Mouse (Mus musculus): ENCODE measurements at regions not wholly inside any gene's neighbourhood (a gene's known extent, or its start where the extent isn't known, plus 50 kb on each side); places are given as distances from the start of the nearest gene placed in this dataset.

DNA sequence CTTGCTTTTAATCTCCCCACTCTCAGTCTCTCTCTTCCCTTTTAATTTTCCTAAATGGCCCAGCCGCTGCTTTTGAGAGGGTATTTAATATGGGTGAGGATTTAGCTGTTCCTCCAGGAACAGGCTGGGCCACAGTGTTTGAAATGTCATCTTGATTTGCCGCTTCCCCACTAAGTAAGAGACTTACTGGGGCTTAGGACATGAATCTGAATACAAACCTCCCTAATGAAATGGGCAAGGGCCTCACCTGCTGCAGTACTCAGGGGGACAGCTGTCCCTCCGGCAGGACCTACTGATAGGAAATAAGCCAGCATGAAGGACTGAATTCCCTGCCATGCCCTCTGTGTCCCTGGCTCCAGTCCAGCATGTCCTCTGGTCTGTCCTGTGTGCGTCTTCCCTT is 50.6 kb upstream of the Prr23a1 start:
- no peak for DNase-seq (ENCODE audit: low spot score)

DNA sequence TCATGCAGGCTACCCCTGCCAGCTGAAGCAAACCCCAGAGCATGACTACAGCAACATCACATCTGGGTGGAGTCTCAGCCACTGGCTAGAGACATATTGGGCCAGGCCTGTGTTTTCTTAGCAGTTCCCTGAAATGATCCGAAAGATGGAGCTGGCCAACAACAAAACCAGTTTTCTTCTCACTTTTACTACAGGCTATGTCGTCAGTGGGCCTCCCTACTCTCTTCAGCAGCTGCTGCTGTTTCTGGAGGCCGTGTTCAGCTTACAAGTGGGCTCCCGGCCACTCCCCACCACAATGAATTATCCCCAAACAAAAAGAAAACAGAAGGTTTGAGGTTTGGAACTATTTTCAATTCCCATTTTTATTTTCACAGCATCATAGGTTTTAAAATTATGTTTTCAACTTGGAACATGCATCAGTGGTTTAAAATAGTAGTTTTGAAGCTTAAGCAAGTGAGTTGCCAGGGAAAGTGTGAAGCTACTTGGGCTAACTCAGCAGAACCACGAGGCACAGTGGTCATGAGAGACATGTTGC is 68.6 kb upstream of the Prr23a1 start:
- DNase-seq (ENCODE audit: low spot score) = no peak

DNA sequence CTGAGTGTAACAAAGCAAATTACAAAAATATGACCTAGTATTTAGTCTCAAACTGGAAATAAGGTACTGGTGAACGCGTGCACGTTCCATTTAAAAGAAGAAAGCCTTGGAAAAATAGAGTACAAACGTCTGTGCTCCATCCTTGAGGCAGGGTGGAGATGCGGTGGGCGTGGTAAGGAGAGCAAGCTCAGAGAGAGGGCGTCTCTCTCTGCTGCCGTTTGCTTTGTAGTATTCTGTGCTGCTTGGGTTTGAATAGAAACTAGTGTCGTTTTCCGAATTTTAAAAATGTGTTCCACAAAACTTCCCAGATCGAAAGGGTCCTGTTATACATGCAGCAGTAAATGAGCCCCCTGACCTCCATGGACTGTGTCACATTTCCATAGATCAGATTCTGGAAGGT is 69.1 kb upstream of the Prr23a1 start:
- no peak for DNase-seq (ENCODE audit: low spot score)

DNA sequence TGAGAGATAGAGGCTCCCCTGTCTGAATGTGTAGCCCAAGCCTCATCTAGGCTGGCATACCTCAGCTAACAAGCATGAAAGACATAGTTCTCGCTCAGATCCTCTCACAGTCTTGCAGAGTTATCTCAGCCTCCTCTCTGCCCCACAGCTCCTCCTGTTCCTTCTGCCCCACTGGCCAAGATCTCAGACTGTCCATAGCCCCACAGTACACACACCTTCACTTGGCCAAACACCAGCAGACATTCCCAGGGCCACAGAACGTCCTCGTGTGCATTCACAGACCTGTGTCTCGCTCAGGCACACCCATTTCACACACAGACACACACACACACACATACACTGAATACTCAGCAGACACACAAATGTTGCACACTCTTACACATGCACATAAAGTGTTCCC is 87.5 kb upstream of the Prr23a1 start:
- DNase-seq (ENCODE audit: low spot score) = no peak

DNA sequence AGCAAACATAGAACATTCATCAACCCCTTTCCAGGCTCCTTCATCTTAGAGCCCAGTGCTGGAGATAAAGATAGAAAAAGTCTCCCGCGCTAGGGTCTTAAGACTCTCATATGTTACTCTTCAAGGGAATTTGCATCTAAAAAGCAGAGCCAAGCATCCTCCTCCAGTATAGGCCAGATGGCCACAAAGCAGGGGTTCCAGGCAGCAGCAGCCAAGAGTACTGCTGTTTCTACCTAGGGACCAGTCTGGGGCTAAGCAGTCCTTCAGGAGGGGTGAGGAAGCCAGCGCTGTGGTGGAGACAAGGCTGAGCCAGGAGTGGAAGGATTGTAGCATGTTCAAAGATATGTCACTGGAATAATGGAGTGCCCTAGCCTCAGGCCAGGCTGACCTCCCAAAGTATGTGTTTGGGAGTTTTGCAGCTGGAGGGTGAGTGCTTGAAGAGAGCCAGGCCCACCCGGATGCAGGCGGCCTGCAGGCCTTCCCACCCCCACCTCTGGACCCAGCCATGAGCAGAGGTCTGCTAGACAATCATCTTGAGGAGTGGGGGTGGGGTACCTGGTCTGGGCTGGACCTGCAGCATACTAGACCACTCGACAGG is 88.8 kb upstream of the Prr23a1 start:
- no peak for DNase-seq (ENCODE audit: low spot score)

DNA sequence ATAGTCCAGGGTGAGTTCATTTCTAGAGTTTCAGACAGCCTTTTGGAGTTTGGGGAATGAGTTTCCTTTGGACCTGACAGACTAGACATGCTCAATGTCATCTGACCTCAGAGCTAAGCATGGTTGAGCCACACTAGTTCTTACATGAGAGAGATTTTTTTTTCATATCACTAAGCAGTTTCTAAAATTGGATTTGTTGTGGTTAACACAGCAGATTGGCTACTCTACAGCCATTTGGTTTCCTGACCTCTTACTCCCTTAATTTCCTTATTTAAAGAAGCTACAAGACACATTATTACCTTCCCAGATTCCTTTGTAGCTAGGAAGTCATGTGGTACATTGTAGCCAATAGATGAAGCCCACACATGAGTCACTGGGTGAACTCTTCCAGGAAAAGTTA is 98.5 kb upstream of the Prr23a1 start:
- DNase-seq (ENCODE audit: low spot score) = no peak

DNA sequence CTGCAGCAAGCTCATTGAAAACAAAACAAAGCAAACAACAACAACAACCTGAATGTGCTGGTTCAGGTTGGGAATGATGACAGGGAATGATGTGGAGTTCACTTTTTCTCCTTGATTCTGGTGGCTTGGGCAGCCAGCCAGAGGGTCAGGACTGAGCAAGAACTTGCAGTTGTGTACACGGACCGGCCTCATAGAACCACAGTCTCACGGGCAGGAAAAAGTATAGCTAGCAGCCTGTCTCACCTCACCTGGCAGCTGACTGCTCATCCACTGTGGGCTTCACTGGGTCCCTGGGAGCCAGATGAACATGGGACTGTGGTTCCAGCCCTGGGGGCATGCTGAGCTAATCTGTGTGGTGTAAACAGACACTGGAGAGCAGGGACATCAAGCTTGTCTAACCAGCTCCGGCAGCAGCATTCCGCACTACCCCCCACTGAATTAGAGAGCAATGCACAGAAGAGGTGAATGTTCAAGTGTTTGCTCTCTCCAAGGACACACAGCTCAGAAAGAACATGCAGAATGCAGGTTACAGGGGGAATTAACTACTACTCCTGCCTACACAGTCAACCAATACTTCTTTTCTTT is 114.9 kb upstream of the Prr23a1 start:
- DNase-seq (ENCODE audit: low spot score) = peak; percentile 55

DNA sequence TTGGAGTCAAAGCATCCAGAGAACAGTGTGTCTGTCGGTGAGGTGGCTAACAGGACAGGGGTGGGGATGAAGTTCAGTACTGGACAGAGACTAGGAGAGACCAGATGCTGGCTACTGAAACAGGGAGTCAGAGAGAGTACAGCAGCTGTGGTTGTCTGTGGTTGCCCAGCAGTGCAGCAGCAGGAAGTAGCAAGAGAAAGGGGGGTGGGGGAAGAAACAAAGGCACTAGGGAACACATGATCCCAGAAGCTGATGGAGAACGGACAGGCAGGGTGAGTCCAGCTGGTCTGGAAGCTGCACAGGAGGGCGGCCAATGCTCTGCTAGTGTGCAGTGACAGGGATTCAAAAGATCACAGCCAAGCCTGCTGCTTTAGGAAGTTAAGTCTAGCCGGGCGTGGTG is 115.7 kb upstream of the Prr23a1 start:
- no peak for DNase-seq (ENCODE audit: low spot score)

DNA sequence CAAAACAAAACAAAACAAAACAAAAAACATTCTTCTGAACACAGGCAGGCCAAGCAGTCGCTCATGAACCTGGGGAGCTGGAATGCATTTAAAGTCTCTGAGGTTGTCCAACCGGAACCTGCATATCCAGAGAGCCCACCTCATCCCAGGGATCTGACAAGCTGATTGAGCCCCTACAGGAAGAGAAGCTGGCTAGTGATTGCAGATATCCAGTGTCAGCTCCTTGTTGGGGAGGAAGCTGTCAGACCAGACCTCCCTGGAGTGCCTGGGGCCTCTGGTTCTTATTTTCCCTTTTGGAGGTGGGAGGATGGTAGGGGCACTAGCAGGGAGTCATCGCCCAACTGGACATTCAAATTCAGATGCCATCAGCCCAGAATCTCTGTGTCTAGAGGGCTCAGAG is 119.4 kb upstream of the Prr23a1 start:
- no peak for DNase-seq (ENCODE audit: low spot score)

DNA sequence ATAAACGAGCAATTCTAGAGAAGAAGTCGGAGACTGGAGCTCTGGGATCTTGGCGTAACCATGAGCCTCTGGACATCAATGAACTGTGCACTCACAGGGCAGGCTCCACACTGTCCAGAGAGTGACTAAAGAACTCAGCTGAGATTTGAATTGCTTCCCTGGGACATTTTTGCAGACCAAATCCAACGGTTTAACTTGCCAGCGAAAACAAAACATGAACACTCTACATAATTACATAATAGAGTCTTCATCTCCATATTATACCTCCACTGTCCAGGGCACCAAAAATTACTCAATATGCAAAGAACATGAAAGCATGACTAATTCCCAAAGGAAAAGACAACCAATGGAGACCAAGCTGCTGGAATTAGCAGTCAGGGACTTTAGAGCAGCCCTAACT is 119.9 kb upstream of the Mrps22 start:
- no peak for DNase-seq (ENCODE audit: low spot score)

DNA sequence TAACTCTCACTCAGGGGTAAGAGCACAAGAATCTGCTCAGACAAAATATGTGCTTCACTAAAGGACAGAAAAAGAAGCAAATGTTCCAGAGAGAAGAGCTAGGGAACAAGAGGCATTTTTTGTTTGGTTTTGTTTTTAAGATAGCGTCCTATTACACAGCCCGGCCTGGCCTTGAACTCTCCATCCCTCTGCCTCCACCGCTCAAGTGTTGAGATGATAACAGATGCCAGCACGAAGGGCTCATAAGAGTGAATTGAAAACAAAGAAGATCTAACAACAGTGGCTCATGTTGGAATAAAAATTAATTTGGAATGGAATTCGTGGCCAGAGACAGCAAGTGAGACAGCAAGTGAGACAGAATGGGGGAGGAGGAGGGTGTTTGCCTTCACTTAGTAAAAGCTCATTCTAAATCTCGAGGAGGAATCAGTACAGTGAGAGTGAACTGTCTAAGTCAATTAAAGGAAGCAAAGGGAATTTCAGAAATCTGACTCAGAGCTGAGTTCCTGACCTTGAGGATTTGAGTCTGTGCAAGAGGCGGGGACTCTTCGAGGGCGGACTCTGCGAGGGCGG is 116.3 kb upstream of the Mrps22 start:
- DNase-seq (ENCODE audit: low spot score) = no peak

DNA sequence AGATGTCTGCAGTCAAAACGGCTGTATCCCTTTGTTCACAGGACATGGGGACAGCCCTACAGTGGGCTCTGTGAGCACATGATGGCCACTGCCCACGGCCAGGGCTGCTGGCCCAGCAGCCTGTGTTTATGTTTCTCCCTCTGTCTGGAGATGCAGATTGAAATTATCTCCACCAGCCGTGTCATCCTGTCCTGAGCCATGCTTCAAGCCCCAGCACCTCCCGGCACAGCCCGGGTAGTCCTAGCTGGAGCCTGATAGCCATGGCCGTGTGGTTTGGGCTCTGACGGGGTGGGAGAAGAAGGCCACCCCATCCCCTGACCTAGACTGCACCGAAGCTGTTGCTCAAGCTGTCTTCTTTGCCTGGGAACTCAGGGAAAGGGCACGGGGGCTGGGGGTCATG is 113.2 kb upstream of the Mrps22 start:
- DNase-seq (ENCODE audit: low spot score) = no peak

DNA sequence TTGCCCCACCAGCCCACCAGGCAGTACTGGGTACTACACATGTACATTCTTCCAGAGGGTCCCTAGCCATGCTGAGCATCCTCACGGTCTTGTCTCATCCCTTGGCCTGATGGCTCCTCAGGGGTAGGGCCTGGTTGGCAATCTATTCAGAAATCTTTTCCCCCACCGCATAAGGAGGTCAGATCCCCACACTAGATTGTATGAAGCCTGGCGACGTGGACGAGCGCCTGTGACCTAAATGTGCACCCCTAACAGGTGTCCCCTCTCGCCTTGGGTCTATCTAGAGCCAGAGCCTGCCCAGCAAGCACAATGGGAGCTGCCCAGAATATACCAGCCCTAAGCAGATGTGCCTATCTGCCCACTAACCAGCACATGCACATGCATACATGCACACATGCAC is 111.4 kb upstream of the Mrps22 start:
- DNase-seq (ENCODE audit: low spot score) = no peak

DNA sequence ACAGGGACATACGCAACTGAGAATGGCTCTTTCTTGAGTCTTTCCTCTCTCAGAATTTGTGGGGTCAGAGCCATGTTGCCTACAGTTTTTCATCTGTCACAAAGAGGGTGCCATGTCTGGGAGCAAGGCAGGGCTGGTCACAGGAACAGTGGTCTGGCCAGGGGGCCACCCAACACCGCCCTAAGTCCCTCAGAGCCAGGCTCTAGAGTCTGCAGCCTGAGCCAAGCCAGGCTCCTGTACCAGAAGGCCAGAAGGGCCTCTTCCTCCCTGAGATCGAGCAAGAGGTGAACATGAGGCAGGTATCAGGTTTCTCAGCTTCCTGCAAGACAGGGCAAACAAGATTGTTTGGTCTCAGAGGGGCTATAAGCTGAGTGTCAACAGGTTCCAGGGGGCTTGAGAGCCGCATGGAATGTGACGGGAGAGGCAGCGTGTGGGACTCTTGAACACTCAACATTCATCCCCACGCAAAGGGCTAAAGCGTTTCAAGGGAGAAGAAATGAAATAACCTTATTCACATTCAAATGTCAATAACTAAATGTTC is 110.6 kb upstream of the Mrps22 start:
- no peak for DNase-seq (ENCODE audit: low spot score)

DNA sequence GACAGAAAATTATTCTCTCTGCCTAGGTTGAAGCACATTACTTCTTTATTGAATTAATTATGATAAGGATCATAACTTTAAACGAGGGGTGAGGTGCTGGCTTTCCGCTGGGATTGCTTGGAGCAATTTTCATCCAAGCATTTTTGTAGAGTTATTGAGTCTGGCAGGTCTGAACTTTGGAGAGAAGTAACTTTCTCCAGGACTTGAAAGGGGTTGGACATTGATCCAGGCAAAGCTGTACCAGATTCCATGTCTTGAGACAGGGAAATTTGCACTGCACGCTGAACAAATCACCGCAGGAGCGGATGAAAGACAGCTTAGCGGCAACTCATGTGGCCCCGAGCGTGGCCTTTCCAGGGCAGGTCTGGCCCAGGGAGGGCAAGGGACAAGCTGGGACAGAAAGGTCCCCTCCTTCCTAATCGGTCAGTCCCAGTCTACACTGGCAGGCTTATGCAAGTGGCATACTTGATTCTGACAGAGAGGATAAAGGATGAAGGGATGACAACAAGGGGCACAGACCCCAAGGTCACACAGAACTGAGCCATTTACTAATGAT is 108.8 kb upstream of the Mrps22 start:
- no peak for DNase-seq (ENCODE audit: low spot score)

DNA sequence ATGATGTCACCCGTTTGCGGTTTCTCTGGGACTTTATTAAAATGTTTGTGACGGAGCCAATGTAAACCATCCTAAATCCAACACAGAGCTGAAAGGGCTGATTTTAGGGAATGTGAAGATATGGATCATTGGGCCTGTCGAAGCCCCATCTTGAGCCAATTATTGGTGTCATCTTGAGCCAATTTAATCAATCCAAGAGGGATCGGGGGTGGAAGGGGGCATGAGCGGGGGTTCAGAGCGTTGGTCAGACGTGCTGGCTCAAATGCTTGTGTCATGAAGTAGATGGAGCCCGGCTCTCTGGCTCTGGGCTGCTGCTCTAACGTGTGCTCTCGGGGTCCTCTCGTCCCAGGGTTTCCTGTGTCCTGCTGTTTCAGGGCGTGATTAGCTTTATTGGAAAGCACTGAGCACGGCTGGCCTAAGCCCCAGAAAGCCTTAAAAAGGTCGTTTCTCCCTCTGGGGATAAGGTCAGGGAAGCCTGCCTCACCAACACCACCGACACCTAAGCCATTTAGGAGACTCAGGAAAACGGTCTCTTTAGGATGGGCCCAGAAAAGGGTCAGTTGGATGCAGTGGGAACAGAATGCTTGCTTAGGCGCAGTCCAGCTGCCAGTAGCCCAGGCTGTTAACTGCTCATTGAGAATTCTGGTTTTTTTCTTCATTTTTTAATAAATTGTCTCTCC is 106.7 kb upstream of the Mrps22 start:
- no peak for DNase-seq (ENCODE audit: low spot score)

DNA sequence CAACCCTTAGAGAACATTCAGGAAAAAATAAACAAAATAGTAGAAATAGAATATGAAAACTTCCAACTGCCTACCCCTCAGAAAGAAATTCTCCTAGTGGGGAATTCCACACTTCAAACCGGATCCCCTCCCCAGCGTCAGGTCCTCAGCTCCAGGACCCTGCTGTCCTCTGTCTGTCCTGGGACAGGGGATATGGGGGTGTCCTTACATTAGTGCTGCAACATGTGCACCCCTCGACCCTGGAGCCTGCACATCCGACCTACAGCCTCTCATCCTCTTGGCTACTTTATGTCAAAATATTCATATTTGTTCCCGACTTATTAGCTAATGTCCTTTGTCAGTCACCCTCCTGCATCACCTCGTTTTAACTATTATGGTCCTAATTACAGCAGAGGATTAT is 106.0 kb upstream of the Mrps22 start:
- DNase-seq (ENCODE audit: low spot score) = no peak

DNA sequence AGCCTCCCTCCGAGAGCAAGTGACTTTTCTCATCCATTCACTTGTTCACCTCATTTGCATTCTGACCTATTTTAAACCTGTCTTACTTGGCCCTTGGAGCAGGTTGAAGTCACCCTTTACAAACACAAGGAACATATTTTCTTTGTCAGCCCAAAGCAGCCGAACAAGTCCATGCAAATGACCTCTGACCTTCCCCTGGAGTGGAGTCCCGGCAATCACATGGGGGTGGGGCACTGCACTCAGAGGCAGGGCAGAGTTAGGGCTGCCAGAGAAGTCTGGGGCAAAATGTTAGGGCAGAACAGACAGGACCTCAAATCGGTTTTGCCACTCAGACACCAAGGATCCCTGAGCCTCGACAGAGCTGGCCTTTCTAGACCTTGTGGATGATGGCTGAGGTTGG is 102.7 kb upstream of the Mrps22 start:
- DNase-seq (ENCODE audit: low spot score) = peak; percentile 44

DNA sequence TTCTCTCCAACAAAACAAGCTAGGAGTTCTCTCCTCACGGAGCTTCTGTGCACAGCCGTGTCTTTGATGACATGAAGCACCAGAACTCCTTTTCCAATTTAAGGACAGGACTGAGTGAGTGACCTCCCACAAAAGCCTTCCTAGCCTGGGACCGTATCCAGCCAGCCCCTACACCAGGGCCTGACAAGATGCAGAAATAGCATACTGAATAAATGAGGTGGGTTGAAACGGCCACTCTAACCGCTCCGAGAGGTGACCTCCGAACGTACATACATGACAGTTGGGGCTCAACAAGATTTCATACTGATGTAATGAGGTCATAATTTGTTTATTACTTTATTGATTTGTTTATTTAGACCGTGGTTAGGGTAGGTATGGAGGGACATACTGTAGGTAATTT is 101.9 kb upstream of the Mrps22 start:
- DNase-seq (ENCODE audit: low spot score) = no peak

DNA sequence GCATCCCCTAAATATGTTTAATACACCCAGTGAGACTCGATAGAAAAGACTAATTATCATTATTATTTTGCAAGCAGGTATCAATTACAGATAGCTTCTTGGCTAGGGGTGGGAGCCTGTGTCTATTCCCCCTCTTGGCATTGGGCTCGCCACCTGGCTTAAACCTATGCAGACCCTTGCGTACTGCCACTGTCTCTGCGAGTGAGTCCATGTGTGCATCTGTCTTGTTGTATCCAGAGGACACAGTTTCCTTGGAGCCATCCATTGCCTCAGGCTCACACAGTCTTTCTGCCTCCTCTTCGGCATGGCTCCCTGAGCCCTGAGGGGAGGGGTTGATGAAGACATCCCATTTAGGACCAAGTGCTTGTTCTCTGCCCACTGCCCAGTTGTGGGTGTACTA is 99.1 kb upstream of the Mrps22 start:
- DNase-seq (ENCODE audit: low spot score) = no peak

DNA sequence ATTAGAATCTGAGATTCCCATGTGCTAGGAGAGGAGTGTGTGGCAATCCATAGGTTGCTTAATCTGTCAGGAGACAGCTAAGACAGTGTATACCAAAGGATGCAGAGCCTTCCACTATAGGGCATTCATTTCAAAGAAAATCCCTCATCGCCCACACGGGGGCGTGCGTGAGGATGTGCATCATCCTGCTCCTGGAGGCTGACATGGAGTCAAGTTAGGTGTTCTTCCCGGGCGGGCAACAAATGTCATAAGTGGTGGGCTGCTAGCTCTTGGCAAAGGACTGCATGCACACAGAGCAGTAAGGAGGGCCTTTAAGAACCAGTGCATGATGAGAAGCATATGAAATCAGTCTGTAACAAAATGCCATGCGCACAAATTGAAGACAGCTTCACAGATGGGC is 95.7 kb upstream of the Mrps22 start:
- no peak for DNase-seq (ENCODE audit: low spot score)

DNA sequence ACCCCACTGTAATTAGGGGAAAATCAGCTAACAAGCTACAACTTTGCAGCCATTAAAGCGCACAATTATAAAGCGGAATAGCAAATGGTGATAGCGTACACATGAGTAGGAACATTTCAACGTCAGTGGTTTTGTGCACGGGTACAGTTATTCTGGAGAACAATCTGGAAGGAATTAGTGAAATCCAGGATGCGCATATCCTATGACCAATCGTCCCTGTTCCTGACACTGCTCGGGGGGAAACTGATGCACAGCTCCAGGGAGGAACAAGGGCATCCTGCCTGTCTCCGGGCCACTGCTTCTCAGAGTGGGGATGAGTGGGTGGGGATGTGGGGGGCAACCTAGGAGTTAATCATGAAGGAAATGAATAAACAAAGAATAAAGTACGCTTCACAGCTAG is 93.6 kb upstream of the Mrps22 start:
- no peak for DNase-seq (ENCODE audit: low spot score)
